Mouse (Mus musculus) testis, adult 2 months (tissue): ENCODE results near the gene Mthfr. TPM values are rescaled to one million over a fixed set of nuclear protein-coding genes. Genes with fewer than 3 reads are reported as not detected.

ENCODE experiments used
- H3K27ac ChIP-seq: fragments of 200-500 bp; 2 replicates; pipeline ENCODE4 v1.5.1; 2012; ENCODE audit warnings: low read depth, low read length; ENCODE audit not compliant: control insufficient read depth, insufficient read depth
- H3K27me3 ChIP-seq: fragments of 200-500 bp; 2 replicates; pipeline ENCODE4 v1.6.1; 2012; ENCODE audit warnings: mild to moderate bottlenecking, low read length, moderate library complexity; ENCODE audit not compliant: control insufficient read depth, insufficient read depth
- H3K36me3 ChIP-seq: fragments of 200-500 bp; 2 replicates; pipeline ENCODE4 v1.6.1; 2012; ENCODE audit warnings: mild to moderate bottlenecking, low read length; ENCODE audit not compliant: control insufficient read depth, insufficient read depth
- H3K4me1 ChIP-seq: fragments of 200-500 bp; 2 replicates; pipeline ENCODE4 v1.6.1; 2012; ENCODE audit warnings: low read length; ENCODE audit not compliant: control insufficient read depth, insufficient read depth
- H3K4me3 ChIP-seq: fragments of 200-500 bp; 2 replicates; pipeline ENCODE4 v1.5.1; 2012; ENCODE audit warnings: low read depth, mild to moderate bottlenecking, low read length, moderate library complexity, mixed read lengths; ENCODE audit not compliant: control insufficient read depth
- CTCF ChIP-seq: fragments of 200-500 bp; IDR thresholded peaks from 2 replicates; pipeline ENCODE4 v1.5.1; 2012; ENCODE audit warnings: low read depth, mild to moderate bottlenecking, inconsistent platforms, low read length, moderate library complexity; ENCODE audit not compliant: control insufficient read depth, insufficient read depth, insufficient replicate concordance
- POLR2A ChIP-seq: fragments of 200-500 bp; IDR thresholded peaks from 2 replicates; pipeline ENCODE4 v1.6.1; 2012; ENCODE audit warnings: low read depth, mild to moderate bottlenecking, inconsistent platforms, low read length, moderate library complexity; ENCODE audit not compliant: control insufficient read depth
- polyA plus RNA-seq: library from polyadenylated mRNA; depleted of rRNA; stranded (reverse); fragments of >200 nt; gene quantifications from 2 replicates; pipeline ENCODE4 v1.2.3, GENCODE M21; 2012; rRNA removed

Gene Mthfr
- polyA plus RNA-seq, 1 experiment: 31.8 TPM

GRCm38 (mm10) chr4:148108565-148109100, 69.8 kb downstream of the Mthfr start:
- no peak overlapping the region for H3K27ac ChIP-seq

More at GRCm38 (mm10) chr4:148108565-148109100, 69.8 kb downstream of the Mthfr start:
- no peaks in the 10 kb centered on the region for H3K27me3 ChIP-seq
- no peak overlapping the region for H3K4me3 ChIP-seq
- TF ChIP-seq CTCF (no peak), POLR2A (no peak)
- peaks cover 6% of the 10 kb centered on the region for H3K4me1 ChIP-seq
- H3K36me3 ChIP-seq: no peaks in the 10 kb centered on the region

Other genes starting within 250 kb of the Mthfr start
- 0.36 and 0.64 TPM in 2 replicates for gene Zfp984, start 229.3 kb upstream of the Mthfr start, polyA plus RNA-seq
- 1.6 and 2.3 TPM in 2 replicates for gene Zfp933, start 190.7 kb upstream of the Mthfr start, polyA plus RNA-seq
- gene Miip, start 170.3 kb upstream of the Mthfr start, polyA plus RNA-seq: 96.6 and 116 TPM in 2 replicates
- gene Fv1, start 170.1 kb upstream of the Mthfr start, polyA plus RNA-seq: 1.4 and 1.8 TPM in 2 replicates
- 142 and 153 TPM in 2 replicates for gene Mfn2, start 134.4 kb upstream of the Mthfr start, polyA plus RNA-seq
- gene Plod1, start 102.3 kb upstream of the Mthfr start, polyA plus RNA-seq: 7.2 and 8.8 TPM in 2 replicates
- 35.5 and 38.1 TPM in 2 replicates for gene 2510039O18Rik, start 98.2 kb upstream of the Mthfr start, polyA plus RNA-seq
- gene Nppb, start 53.3 kb upstream of the Mthfr start, polyA plus RNA-seq: not detected in 2 replicates
- gene Nppa, start 38.4 kb upstream of the Mthfr start, polyA plus RNA-seq: not detected in 2 replicates
- gene Clcn6, start 256 bp upstream of the Mthfr start, polyA plus RNA-seq: 9.8 and 12.7 TPM in 2 replicates
- gene Agtrap, start 49.0 kb downstream of the Mthfr start, polyA plus RNA-seq: 45.2 and 45.4 TPM in 2 replicates
- 332 and 347 TPM in 2 replicates for gene Mad2l2, start 91.3 kb downstream of the Mthfr start, polyA plus RNA-seq
- 0.24 and 0.32 TPM in 2 replicates for gene Draxin, start 91.6 kb downstream of the Mthfr start, polyA plus RNA-seq
- 41.3 and 41.9 TPM in 2 replicates for gene Fbxo6, start 113.1 kb downstream of the Mthfr start, polyA plus RNA-seq
- 191 and 200 TPM in 2 replicates for gene Fbxo44, start 121.4 kb downstream of the Mthfr start, polyA plus RNA-seq
- 41.2 and 42.8 TPM in 2 replicates for gene Fbxo2, start 121.5 kb downstream of the Mthfr start, polyA plus RNA-seq
- gene Disp3, start 248.9 kb downstream of the Mthfr start, polyA plus RNA-seq: 0.63 and 2.5 TPM in 2 replicates